Mouse (Mus musculus) lung, postnatal 0 days (tissue): ENCODE data around the gene Haspin.

Experiments used
- CTCF ChIP-seq: IDR thresholded peaks from 2 replicates; pipeline ENCODE4 v1.5.1; 2016; ENCODE audit warnings: antibody characterized with exemption, mild to moderate bottlenecking
- EP300 ChIP-seq: IDR thresholded peaks from 2 replicates; pipeline ENCODE4 v1.6.1; 2016; ENCODE audit warnings: antibody characterized with exemption, mild to moderate bottlenecking, control low read depth

DNA sequence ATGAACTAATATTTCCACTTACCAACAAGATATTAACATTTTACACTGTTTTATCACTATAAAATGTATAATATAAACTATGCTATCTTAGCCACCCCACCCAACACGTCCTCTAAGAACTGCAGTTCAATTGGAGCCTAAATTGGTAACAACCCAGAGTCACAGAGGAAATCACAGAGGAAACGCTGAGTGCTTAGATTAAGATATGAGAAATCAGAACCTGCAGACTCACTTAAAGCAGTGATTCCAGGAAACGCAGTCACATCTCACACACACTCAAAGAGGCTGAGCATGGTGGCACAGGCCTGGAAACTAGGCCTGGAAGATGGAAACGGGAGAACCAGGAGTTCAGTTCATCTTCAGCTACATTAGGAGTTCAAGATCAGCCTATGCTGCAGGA lies 36.8 kb downstream of the Haspin start:
- TF ChIP-seq CTCF (no peak), EP300 (no peak)
